In genomic region chr5:103908851-103909250, GRCm38 (mm10) we compare ENCODE assay signal across 18 mouse cellular contexts. TPM values are rescaled to one million over a fixed set of nuclear protein-coding genes. Genes with fewer than 3 reads are reported as not detected.
DNase-seq lines count a peak whose midpoint lies in the region; ATAC-seq and TF ChIP-seq lines count a peak whose summit lies in the region.
"Had no signal": no experiment of that assay in that cellular context is flagged by ENCODE, and none has a peak within 500 bp of the region (broad histone marks: within the 10 kb centered on the region; RNA-seq: fewer than 3 reads in every experiment).

No protein-coding gene starts in this region.

- WGBS in heart, embryonic 14.5 days, result 37% methylated on average over 7 of the region's 7 CpGs

- no peaks in the 10 kb centered on the region for H3K27me3 ChIP-seq in heart, embryonic 14.5 days (ENCODE audit: control insufficient read depth, insufficient read depth, low read length)

- H3K36me3 ChIP-seq in heart, embryonic 14.5 days (ENCODE audit: control insufficient read depth, insufficient read depth, low read length), result no peaks in the 10 kb centered on the region
- H3K36me3 ChIP-seq: hindbrain, embryonic 13.5 days had no signal

- intact Hi-C loops in gastrocnemius, adult 2 months (cut with DNase I), result no loop called here

- no peak for ATAC-seq in heart, embryonic 14.5 days (ENCODE audit: insufficient number of reproducible peaks, insufficient read depth, low FRiP score, low read depth)
- ATAC-seq: activated CD4-positive, CD25-positive, alpha-beta regulatory T cell, adult 4 months; forebrain, postnatal 0 days; hindbrain, postnatal 0 days; Patski had no signal

- no peak overlapping the region for H3K9ac ChIP-seq in heart, embryonic 14.5 days (ENCODE audit: low read length)
- H3K9ac ChIP-seq: forebrain, postnatal 0 days; hindbrain, embryonic 13.5 days had no signal

- H3K27ac ChIP-seq in gastrocnemius, adult 2 months, result peak overlapping the region; percentile 94
- H3K27ac ChIP-seq in heart, embryonic 14.5 days (replicated peaks in 1 of 2; ENCODE audit: control insufficient read depth in 1 of 2, insufficient read depth in 1 of 2, low read depth in 2 of 2, low read length in 2 of 2), result peak overlapping the region; percentile 28 to 33; a peak in 1 of 4 replicates
- peak overlapping the region; percentile 51; the same call in 1 of the 2 replicates for H3K27ac ChIP-seq in layer of hippocampus, adult 2 months
- H3K27ac ChIP-seq: hindbrain, embryonic 13.5 days; hindbrain, postnatal 0 days had no signal

- no peaks in the 10 kb centered on the region for H3K9me3 ChIP-seq in heart, embryonic 14.5 days (ENCODE audit: control insufficient read depth, low read length)
- H3K9me3 ChIP-seq: hindbrain, embryonic 13.5 days had no signal

- H3K4me2 ChIP-seq in heart, embryonic 14.5 days (ENCODE audit: low read length), result peak overlapping the region; percentile 21; the same call in 1 of the 2 replicates

- TF ChIP-seq CTCF in gastrocnemius, adult 2 months (IDR thresholded peaks at IDR 0.05), result no peak
- no peak for TF ChIP-seq CTCF in layer of hippocampus, adult 2 months (conservative IDR thresholded peaks at IDR 0.05)

- peaks cover 5 to 17% of the 10 kb centered on the region in 2 experiments for H3K4me1 ChIP-seq in heart, embryonic 14.5 days (ENCODE audit: control insufficient read depth in 2 of 2, insufficient read depth in 2 of 2, low read length in 2 of 2)

- peak overlapping the region; percentile 95 for H3K4me3 ChIP-seq in gastrocnemius, adult 2 months
- no peak overlapping the region for H3K4me3 ChIP-seq in heart, embryonic 14.5 days (ENCODE audit: control insufficient read depth in 1 of 2, insufficient read depth in 1 of 2, low read depth in 1 of 2, low read length in 2 of 2)
- no peak overlapping the region; the same call in 1 of the 2 replicates for H3K4me3 ChIP-seq in layer of hippocampus, adult 2 months
- H3K4me3 ChIP-seq: hindbrain, embryonic 13.5 days had no signal

- DNase-seq in gastrocnemius, adult 2 months, result no peak
- DNase-seq in gastrocnemius, adult 8-10 months (ENCODE audit: low spot score in 2 of 2), result no peak
- DNase-seq in heart, adult 9 months (ENCODE audit: low spot score in 2 of 2), result no peak
- no peak for DNase-seq in layer of hippocampus, adult 2 months (ENCODE audit: low spot score in 2 of 2)
- DNase-seq in layer of hippocampus, postnatal 14 days (ENCODE audit: low spot score in 2 of 2), result no peak
- peak; percentile 38 for DNase-seq in skeletal muscle tissue, adult 2 months (ENCODE audit: low read depth, low spot score)
- DNase-seq: adrenal gland, postnatal 14 days; cerebellum, adult 18-20 months; cerebellum, postnatal 36 days; forebrain, postnatal 0 days; gastrocnemius, postnatal 36 days; heart, adult 18-20 months; kidney, adult 11 months had no signal

RNA-seq across cellular contexts. Expression of gene Klhl8, which starts 2.2 kb away (rescaled TPM):
- 10 to 100 TPM; 26.1 to 28.6 TPM for total RNA-seq in gastrocnemius, adult 2 months (2021)
- 10 to 100 TPM; 24.2 to 29.4 (median 27.6) TPM for total RNA-seq in gastrocnemius, adult 8-10 months (2022)
- polyA plus RNA-seq in heart, embryonic 14.5 days (2014; fragmentation: Nextera tagmentation; extraction: Ambion mirVana), result 11.9 and 14.2 TPM in 2 replicates
- 10 to 100 TPM; 30.4 to 32.7 TPM for total RNA-seq in layer of hippocampus, adult 2 months (2021)
- total RNA-seq in layer of hippocampus, postnatal 14 days (2021), result 10 to 100 TPM; 35.5 to 38.3 TPM

Comparison
In these comparisons a context has a peak if more than half of its experiments do, and no peak if none do; other contexts are left out.
1. H3K27ac ChIP-seq: peak in every context shown above with its lines; median percentile 94 in gastrocnemius, adult 2 months; 51 in layer of hippocampus, adult 2 months; 30 in heart, embryonic 14.5 days.